Mouse (Mus musculus) heart, embryonic 13.5 days (tissue): ENCODE measurements around the gene Scube2. TPM values are rescaled to one million over a fixed set of nuclear protein-coding genes. Genes with fewer than 3 reads are reported as not detected.

Source experiments
- ATAC-seq: fragments of 200-750 bp; cut with Nextera tagmentation; 2 replicates; pipeline ENCODE4 v1.8.0; 2017; ENCODE audit warnings: moderate TSS enrichment; ENCODE audit not compliant: insufficient number of reproducible peaks, low FRiP score, low TSS enrichment; ENCODE audit errors: extremely low read depth
- H3K27ac ChIP-seq: fragments of 300-500 bp; sonication (generic); replicated peaks from 2 replicates; pipeline ENCODE4 v1.5.1; 2015; ENCODE audit warnings: moderate library complexity, mild to moderate bottlenecking, inconsistent platforms
- H3K27me3 ChIP-seq: fragments of 300-500 bp; sonication (generic); replicated peaks from 2 replicates; pipeline ENCODE4 v1.6.1; 2015; ENCODE audit warnings: mild to moderate bottlenecking, inconsistent platforms
- H3K36me3 ChIP-seq: fragments of 300-500 bp; sonication (generic); 2 replicates; pipeline ENCODE4 v1.6.1; 2015; ENCODE audit warnings: mild to moderate bottlenecking, inconsistent platforms
- H3K4me1 ChIP-seq: fragments of 300-500 bp; sonication (generic); 2 replicates; pipeline ENCODE4 v1.6.1; 2015; ENCODE audit warnings: inconsistent platforms
- H3K4me2 ChIP-seq: fragments of 300-500 bp; sonication (generic); 2 replicates; pipeline ENCODE4 v1.6.1; 2015; ENCODE audit warnings: inconsistent platforms, mild to moderate bottlenecking, moderate library complexity
- H3K4me3 ChIP-seq: fragments of 300-500 bp; sonication (generic); 2 replicates; pipeline ENCODE4 v1.5.1; 2015; ENCODE audit warnings: moderate library complexity, mild to moderate bottlenecking, inconsistent platforms
- H3K9ac ChIP-seq: fragments of 300-500 bp; sonication (generic); 2 replicates; pipeline ENCODE4 v1.6.1; 2015; ENCODE audit warnings: inconsistent platforms, mild to moderate bottlenecking, moderate library complexity
- H3K9me3 ChIP-seq: fragments of 300-500 bp; sonication (generic); 2 replicates; pipeline ENCODE4 v1.6.1; 2016; ENCODE audit warnings: inconsistent platforms
- WGBS: fragments of 180-500 bp; shearing (Covaris S2); methylation state at CpG from one replicate; pipeline ENCODE4 v1.1.7; 2015; ENCODE audit warnings: mixed read lengths; 5-methylcytosine and 5-hydroxymethylcytosine counted together
- polyA plus RNA-seq: library from polyadenylated mRNA; unstranded; fragments of >200 nt; fragmentation: Nextera tagmentation; extraction: Ambion mirVana; gene quantifications from 2 replicates; pipeline ENCODE4 v1.2.1, GENCODE M21; 2015

The Scube2 gene
- polyA plus RNA-seq, 1 experiment from 2014 or later: 7.6 TPM

DNA sequence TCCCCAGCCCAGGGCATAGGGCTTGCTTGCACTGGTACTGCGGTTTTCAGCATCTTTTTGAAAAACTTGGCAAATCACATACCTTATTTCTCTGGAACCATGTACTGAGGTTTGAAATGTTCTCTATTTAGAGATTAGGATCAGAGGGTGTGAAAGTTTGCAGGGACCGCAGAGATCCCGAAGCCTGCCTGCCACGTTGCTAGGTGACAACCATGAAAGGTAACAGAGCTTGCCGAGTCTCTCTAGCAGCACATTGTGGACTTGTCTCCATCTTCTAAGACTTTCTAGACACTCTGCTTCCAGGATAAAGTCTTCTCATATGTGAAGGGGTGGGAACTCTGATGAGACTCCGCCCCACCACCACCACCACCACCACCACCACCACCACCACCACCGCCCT lies 13.5 kb downstream of the Scube2 start:
- 77% methylated on average over 7 of the region's 7 CpGs for WGBS
- Histone ChIP-seq H3K27ac (no peak overlapping the region), H3K27me3 (no peaks in the 10 kb centered on the region), H3K9ac (no peak overlapping the region), H3K36me3 (no peaks in the 10 kb centered on the region), H3K4me2 (no peak overlapping the region), H3K9me3 (no peaks in the 10 kb centered on the region), H3K4me1 (peaks cover 58% of the 10 kb centered on the region), H3K4me3 (no peak overlapping the region)
- no peak for ATAC-seq

DNA sequence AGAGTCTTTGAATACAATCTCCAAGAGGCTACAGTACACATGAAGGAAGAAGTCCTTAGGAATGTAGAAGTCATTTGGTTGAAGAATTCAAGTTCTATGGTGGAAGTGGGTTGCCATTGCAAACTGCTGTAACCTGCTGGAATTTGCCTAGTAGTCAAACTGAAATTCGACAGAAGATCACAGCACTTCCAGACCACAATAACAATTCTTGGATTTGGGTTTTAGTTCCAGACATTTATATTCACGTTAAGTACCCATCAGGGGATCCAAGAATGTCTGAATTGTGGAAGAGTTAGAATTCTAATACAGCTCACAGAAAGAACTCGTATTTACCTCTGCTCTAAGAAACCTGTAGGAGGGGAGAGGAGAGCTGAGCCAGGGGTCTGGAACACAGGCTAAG lies 14.9 kb downstream of the Scube2 start:
- H3K9me3 ChIP-seq: no peaks in the 10 kb centered on the region
- no peak overlapping the region for H3K27ac ChIP-seq
- WGBS: 75% methylated on average over 3 of the region's 3 CpGs
- H3K9ac ChIP-seq: no peak overlapping the region
- H3K4me2 ChIP-seq: no peak overlapping the region
- H3K36me3 ChIP-seq: no peaks in the 10 kb centered on the region
- H3K4me3 ChIP-seq: no peak overlapping the region
- H3K27me3 ChIP-seq: no peaks in the 10 kb centered on the region
- H3K4me1 ChIP-seq: peaks cover 58% of the 10 kb centered on the region
- no peak for ATAC-seq

DNA sequence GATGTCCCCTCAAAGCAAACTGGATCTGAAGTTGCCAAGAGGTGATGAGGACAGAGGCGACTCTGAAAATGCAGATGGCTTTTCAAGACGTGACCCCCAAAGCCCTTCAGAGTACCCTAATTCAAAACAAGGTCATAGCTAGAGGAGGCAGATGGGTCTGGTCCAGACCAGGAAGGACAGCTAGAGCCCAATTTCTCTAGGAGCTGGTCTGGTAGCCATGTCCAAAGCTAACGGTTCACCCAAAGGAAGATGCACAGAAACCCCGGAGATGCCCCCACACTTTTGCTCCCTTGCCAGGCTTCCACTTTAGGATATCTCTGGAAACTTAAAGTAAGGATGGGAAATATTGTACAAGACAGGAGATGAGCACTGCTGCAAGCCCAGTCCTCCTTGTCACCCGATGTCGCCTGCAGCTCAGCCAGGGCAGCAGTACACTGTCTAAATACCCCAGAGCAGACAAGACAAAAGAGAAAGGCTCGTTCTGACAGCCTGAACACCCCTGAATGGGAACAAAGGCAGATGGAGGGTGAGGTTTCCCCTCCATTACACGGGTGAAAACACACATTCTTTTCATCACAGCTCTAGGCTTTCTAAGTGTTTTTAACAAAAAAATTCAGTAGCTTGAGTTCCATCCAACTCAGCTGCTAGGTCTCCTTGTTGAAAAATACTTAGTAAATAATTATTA lies 15.6 kb downstream of the Scube2 start:
- Histone ChIP-seq H3K27me3 (no peaks in the 10 kb centered on the region), H3K36me3 (no peaks in the 10 kb centered on the region), H3K4me3 (no peak overlapping the region), H3K4me1 (peaks cover 55% of the 10 kb centered on the region), H3K9ac (peak overlapping the region; percentile 37; the same call in 1 of the 2 replicates), H3K4me2 (peak overlapping the region; percentile 43), H3K27ac (peak overlapping the region; percentile 78), H3K9me3 (no peaks in the 10 kb centered on the region)
- WGBS: 53% methylated on average over 8 of the region's 8 CpGs
- ATAC-seq: no peak

GRCm38 (mm10) chr7:109848867-109849733 lies 16.4 kb downstream of the Scube2 start:
- ATAC-seq: no peak; the same call in 1 of the 2 replicates
- peaks cover 47% of the 10 kb centered on the region for H3K4me1 ChIP-seq
- H3K9me3 ChIP-seq: no peaks in the 10 kb centered on the region
- H3K4me3 ChIP-seq: no peak overlapping the region
- H3K4me2 ChIP-seq: peak overlapping the region; percentile 43
- peak overlapping the region; percentile 37; the same call in 1 of the 2 replicates for H3K9ac ChIP-seq
- WGBS: 26% methylated on average over 11 of the region's 11 CpGs
- peak overlapping the region; percentile 78 for H3K27ac ChIP-seq
- no peaks in the 10 kb centered on the region for H3K27me3 ChIP-seq
- no peaks in the 10 kb centered on the region for H3K36me3 ChIP-seq

DNA sequence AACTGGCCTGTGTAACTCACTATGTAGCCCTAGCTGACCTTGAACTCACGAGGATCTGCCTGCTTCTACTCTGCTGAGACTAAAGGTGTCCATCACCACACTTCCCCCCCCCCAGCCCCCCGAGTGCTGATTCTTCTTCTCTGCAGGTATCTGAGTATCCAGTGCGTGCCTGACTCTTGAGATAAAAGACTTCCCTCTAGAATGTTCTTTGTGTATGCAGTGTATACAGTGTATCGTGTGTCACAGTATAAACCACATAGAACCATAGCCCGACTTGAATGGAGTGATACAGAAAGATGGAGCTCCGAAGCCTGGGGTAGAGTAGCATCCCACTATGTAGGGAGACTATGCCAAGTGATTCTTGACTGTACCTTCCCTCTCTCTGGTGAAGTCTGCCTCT lies 21.4 kb downstream of the Scube2 start:
- Histone ChIP-seq H3K27me3 (no peaks in the 10 kb centered on the region), H3K27ac (no peak overlapping the region), H3K4me1 (peaks cover 24% of the 10 kb centered on the region), H3K9me3 (no peaks in the 10 kb centered on the region), H3K4me3 (no peak overlapping the region), H3K4me2 (no peak overlapping the region), H3K9ac (no peak overlapping the region), H3K36me3 (no peaks in the 10 kb centered on the region)
- ATAC-seq: no peak
- WGBS: 72% methylated on average over 6 of the region's 6 CpGs

DNA sequence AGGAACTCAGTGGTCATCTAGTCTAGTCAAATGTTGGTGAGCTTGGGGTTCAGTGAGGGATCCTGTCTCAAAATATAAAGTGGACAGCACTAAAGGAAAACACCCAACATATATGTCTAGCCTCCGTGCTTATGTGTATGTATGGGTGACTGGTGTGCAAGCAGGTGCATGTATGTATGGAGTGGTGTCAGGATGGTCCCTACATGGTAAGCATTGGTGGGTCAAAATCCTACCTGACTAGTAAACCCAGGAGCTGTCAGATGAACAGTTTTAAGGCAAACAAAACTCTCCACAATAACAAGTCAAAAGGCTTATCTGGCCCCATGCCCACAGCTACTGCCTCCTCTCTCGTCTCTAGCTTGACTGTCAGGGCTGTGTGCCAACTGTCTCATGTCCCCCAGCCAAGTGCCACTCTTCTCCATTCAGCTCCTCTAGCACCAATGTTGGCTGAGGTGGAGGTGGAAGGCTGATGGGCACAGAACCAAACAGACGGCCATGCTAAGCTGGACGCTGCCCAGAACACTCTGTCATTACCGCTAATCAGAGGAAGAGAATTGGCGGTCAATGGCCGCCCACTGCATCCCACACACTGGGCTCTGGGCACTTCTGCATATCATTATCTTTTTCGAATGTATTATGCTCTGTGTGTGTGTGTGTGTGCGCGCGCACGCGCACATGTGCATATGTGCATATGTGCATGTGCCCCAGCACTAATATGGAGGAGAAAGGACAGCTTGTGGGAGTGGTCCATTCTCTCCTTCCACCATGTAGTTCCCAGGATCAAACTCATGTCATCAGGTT lies 23.7 kb downstream of the Scube2 start:
- no peaks in the 10 kb centered on the region for H3K27me3 ChIP-seq
- WGBS: 62% methylated on average over 13 of the region's 13 CpGs
- H3K9me3 ChIP-seq: no peaks in the 10 kb centered on the region
- peak overlapping the region; percentile 36; the same call in 1 of the 2 replicates for H3K27ac ChIP-seq
- no peaks in the 10 kb centered on the region for H3K36me3 ChIP-seq
- H3K9ac ChIP-seq: no peak overlapping the region
- peaks cover 35% of the 10 kb centered on the region for H3K4me1 ChIP-seq
- no peak overlapping the region for H3K4me3 ChIP-seq
- no peak overlapping the region for H3K4me2 ChIP-seq
- ATAC-seq: no peak

DNA sequence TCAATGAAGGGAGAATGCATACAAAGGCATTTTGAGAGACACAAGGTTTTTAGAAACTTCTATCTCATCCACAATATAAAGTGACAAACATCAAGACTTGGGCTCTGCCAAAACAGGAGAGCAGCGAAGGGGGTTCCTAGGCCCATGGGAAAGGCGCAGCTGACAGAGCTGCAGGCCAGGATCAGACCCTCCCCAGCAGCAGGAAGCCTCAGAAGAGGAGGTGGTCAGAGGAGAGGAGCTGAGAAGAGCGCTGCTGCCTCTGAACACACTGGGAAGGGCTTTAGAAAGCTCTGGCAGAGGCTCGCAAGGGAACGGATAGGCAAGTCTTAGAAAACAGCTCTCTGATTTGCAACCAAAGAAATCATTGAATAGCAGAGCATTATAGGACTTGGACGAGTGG lies 24.4 kb downstream of the Scube2 start:
- H3K9me3 ChIP-seq: no peaks in the 10 kb centered on the region
- WGBS: 73% methylated on average over 6 of the region's 6 CpGs
- no peak for ATAC-seq
- no peak overlapping the region for H3K9ac ChIP-seq
- no peak overlapping the region for H3K4me3 ChIP-seq
- no peaks in the 10 kb centered on the region for H3K27me3 ChIP-seq
- H3K36me3 ChIP-seq: no peaks in the 10 kb centered on the region
- H3K27ac ChIP-seq: 0 out of 2 replicates have a peak overlapping the region, but pooled peaks have one; percentile 20
- peaks cover 43% of the 10 kb centered on the region for H3K4me1 ChIP-seq
- H3K4me2 ChIP-seq: no peak overlapping the region

DNA sequence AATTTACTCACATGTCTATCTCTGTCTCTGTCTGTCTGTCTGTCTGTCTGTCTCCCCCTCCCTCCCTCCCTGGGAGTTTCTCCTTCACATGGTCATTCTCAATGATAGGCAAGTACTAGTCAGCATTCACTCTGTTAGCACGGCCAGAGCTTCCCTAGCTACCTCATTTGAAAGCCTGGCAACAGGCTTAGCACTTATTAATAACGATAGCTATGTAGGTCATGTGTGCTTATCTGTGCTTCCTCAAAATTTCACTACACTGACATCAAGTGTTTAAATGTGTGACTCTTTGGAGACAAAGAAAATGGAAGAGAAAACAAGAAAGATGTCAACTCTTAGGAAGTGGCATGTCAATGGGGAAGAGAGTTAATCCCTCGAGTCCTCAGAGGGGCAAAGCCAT lies 26.9 kb downstream of the Scube2 start:
- peak overlapping the region; percentile 34; the same call in 1 of the 2 replicates for H3K27ac ChIP-seq
- no peaks in the 10 kb centered on the region for H3K27me3 ChIP-seq
- no peak overlapping the region for H3K4me2 ChIP-seq
- no peak for ATAC-seq
- H3K9me3 ChIP-seq: no peaks in the 10 kb centered on the region
- H3K9ac ChIP-seq: no peak overlapping the region
- H3K36me3 ChIP-seq: no peaks in the 10 kb centered on the region
- WGBS: 29% methylated on average over 3 of the region's 3 CpGs
- H3K4me3 ChIP-seq: no peak overlapping the region
- peaks cover 57% of the 10 kb centered on the region for H3K4me1 ChIP-seq

DNA sequence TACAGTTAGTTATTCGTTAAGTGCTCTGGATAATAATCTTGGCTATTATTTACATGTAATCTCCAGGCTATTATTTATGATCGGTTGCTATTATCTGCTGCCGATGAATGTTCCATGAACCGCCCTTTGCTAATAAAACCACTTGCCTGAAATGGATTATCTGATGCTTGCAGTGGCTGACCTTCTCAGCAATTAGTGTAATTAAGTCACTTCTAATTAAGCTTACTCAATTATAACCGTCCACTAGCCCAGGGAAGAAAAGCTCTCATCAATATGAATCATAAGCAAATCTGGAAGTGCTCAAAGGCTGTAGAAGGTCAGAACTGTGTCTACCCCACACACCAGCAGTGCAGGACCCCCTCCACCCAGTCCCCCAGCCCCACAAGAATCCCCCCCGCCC lies 27.8 kb downstream of the Scube2 start:
- no peak overlapping the region for H3K9ac ChIP-seq
- no peak for ATAC-seq
- H3K9me3 ChIP-seq: no peaks in the 10 kb centered on the region
- H3K27me3 ChIP-seq: no peaks in the 10 kb centered on the region
- H3K4me2 ChIP-seq: no peak overlapping the region
- H3K36me3 ChIP-seq: no peaks in the 10 kb centered on the region
- 85% methylated on average over 6 of the region's 6 CpGs for WGBS
- H3K4me1 ChIP-seq: peaks cover 57% of the 10 kb centered on the region
- no peak overlapping the region for H3K4me3 ChIP-seq
- no peak overlapping the region for H3K27ac ChIP-seq

- Histone ChIP-seq H3K9ac (no peak overlapping the region), H3K27me3 (no peaks in the 10 kb centered on the region), H3K27ac (no peak overlapping the region), H3K4me3 (no peak overlapping the region), H3K9me3 (no peaks in the 10 kb centered on the region), H3K36me3 (no peaks in the 10 kb centered on the region), H3K4me1 (peaks cover 45% of the 10 kb centered on the region), H3K4me2 (no peak overlapping the region)
- ATAC-seq: no peak
- whole genome bisulfite sequencing: 58% methylated on average over 6 of the region's 6 CpGs
Measured at GRCm38 (mm10) chr7:109834894-109835293, 30.6 kb downstream of the Scube2 start.

- ATAC-seq: no peak
- WGBS: 71% methylated on average over 2 of the region's 2 CpGs
- H3K9ac ChIP-seq: no peak overlapping the region
Measured at GRCm38 (mm10) chr7:109831376-109831775, 34.1 kb downstream of the Scube2 start.

More at GRCm38 (mm10) chr7:109831376-109831775, 34.1 kb downstream of the Scube2 start:
- Histone ChIP-seq H3K4me1 (peaks cover 26% of the 10 kb centered on the region), H3K9me3 (no peaks in the 10 kb centered on the region), H3K4me2 (no peak overlapping the region), H3K27me3 (no peaks in the 10 kb centered on the region), H3K4me3 (no peak overlapping the region), H3K27ac (no peak overlapping the region), H3K36me3 (no peaks in the 10 kb centered on the region)
